Mouse (Mus musculus): ENCODE data around the gene Slc36a2. TPM values are rescaled to one million over a fixed set of nuclear protein-coding genes. Genes with fewer than 3 reads are reported as not detected.

Slc36a2 gene
- total and polyA plus RNA-seq, 2 experiments = not detected

DNA sequence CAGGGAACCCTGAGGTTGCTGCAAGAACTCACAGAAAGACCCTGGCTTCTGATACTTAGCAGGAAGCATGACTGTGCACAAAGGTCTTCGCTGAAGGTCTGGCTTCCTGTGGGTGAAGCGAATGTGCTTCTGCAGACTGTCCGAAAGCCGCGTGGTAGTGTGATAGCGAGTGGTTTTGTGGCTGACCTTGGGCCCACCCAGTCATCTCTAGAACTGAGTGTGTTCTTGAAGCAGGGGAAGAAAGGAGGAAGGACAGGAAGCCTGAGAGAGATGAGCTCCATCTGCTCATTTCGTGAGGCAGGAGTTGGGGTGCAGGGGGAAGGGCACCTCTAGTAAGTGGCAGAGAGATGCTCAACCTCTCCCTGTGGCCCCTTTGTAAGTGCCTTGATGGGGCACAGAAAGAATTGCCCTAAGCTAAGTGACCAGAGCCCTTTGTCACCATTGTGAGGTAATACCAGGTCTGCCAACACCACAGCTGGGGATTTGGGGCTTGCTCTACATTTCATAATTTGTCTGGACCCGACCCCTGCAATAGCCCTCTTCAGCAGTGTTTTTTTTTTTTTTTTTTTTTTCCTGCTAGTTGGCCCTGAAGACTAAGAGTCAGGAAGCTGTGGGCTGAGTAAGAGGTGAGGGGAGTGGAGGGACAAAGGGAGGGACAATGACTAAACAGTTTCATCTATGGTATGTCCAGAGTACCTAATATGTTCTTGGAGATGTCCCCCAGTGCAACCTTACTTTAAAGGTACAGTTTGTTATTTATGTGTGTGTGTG is 13.0 kb upstream of the Slc36a2 start:
- no peaks in the 10 kb centered on the region for H3K36me3 ChIP-seq (ENCODE audit: control insufficient read depth, insufficient read depth, low read length)
- no peak overlapping the region for H3K27ac ChIP-seq (replicated peaks; ENCODE audit: insufficient read depth, low read depth, low read length)
- peaks cover 4% of the 10 kb centered on the region; the same call in 1 of the 2 replicates for H3K27me3 ChIP-seq (ENCODE audit: control insufficient read depth, insufficient read depth, low read length)
- DNase-seq (ENCODE audit: extremely low read depth, low read depth, low spot score) = no peak
- TF ChIP-seq CTCF (IDR thresholded peaks at IDR 0.05; ENCODE audit: low read depth, low read length) (no peak), POLR2A (IDR thresholded peaks at IDR 0.05; ENCODE audit: extremely low read depth, insufficient read depth, low read length) (no peak)
- H3K4me1 ChIP-seq (ENCODE audit: control insufficient read depth, insufficient read depth, low read length) = no peaks in the 10 kb centered on the region
- WGBS = 63% methylated on average over 8 of the region's 8 CpGs
- H3K79me2 ChIP-seq (ENCODE audit: control insufficient read depth, insufficient read depth, low read length) = no peaks in the 10 kb centered on the region
- H3K4me3 ChIP-seq (ENCODE audit: insufficient read depth, low read depth, low read length) = no peak overlapping the region
- H3K9ac ChIP-seq (ENCODE audit: low read depth, low read length) = no peak overlapping the region

DNA sequence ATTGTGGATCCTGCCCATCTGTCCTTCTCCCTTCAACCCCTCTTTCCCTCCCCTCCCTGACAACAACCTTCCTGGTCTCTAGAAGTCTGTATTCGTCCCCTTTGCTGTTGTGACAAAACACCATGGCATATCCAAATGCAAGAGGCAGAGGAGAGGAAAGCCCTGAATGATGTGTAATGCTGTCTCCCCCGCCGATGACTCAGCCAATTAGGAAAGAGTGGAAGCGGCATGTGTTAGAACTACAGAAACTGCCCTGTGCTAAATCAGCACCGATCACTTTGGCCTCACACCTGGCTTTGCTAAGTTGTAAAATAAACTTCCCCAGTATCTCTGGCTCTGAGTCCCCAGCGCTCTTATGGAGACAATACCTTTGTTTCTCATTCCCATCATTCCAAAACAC is 12.2 kb upstream of the Slc36a2 start:
- H3K36me3 ChIP-seq (ENCODE audit: control insufficient read depth, insufficient read depth, low read length) = no peaks in the 10 kb centered on the region
- TF ChIP-seq POLR2A (IDR thresholded peaks at IDR 0.05; ENCODE audit: extremely low read depth, insufficient read depth, low read length) = no peak
- no peak for TF ChIP-seq CTCF (IDR thresholded peaks at IDR 0.05; ENCODE audit: low read depth, low read length)
- no peaks in the 10 kb centered on the region for H3K79me2 ChIP-seq (ENCODE audit: control insufficient read depth, insufficient read depth, low read length)
- no peaks in the 10 kb centered on the region for H3K4me1 ChIP-seq (ENCODE audit: control insufficient read depth, insufficient read depth, low read length)
- peaks cover 5% of the 10 kb centered on the region; the same call in 1 of the 2 replicates for H3K27me3 ChIP-seq (ENCODE audit: control insufficient read depth, insufficient read depth, low read length)
- DNase-seq (ENCODE audit: extremely low read depth, low read depth, low spot score) = no peak
- no peak overlapping the region for H3K4me3 ChIP-seq (ENCODE audit: insufficient read depth, low read depth, low read length)
- 77% methylated on average over 6 of the region's 6 CpGs for WGBS
- H3K9ac ChIP-seq (ENCODE audit: low read depth, low read length) = no peak overlapping the region
- H3K27ac ChIP-seq (replicated peaks; ENCODE audit: insufficient read depth, low read depth, low read length) = no peak overlapping the region

DNA sequence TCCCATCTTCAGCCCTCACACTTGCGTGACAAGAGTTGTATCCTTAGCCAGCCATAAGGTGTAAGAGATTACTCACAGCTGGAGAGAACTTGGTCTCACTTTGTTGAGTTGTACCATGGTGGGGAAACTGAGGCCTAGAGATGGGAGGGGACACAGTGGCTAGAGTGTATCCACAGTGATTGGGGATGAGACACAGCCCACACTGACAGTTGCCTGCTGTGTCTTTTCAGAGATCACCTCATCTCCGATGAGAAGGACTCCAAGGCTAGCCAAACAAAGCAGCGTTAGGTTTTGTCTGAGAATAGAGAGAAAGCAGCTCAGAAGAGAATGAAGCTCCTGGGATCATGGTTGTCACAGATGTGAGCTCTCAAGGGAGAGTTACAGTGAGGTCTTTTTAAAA is 5.3 kb upstream of the Slc36a2 start:
- WGBS = 83% methylated on average over 3 of the region's 3 CpGs
- no peak overlapping the region for H3K27ac ChIP-seq (replicated peaks; ENCODE audit: insufficient read depth, low read depth, low read length)
- H3K36me3 ChIP-seq (ENCODE audit: control insufficient read depth, insufficient read depth, low read length) = no peaks in the 10 kb centered on the region
- H3K4me1 ChIP-seq (ENCODE audit: control insufficient read depth, insufficient read depth, low read length) = no peaks in the 10 kb centered on the region
- TF ChIP-seq POLR2A (IDR thresholded peaks at IDR 0.05; ENCODE audit: extremely low read depth, insufficient read depth, low read length) (no peak), CTCF (IDR thresholded peaks at IDR 0.05; ENCODE audit: low read depth, low read length) (no peak)
- H3K27me3 ChIP-seq (ENCODE audit: control insufficient read depth, insufficient read depth, low read length) = peaks cover 8% of the 10 kb centered on the region; the same call in 1 of the 2 replicates
- DNase-seq (ENCODE audit: extremely low read depth, low read depth, low spot score) = no peak
- H3K4me3 ChIP-seq (ENCODE audit: insufficient read depth, low read depth, low read length) = no peak overlapping the region
- H3K9ac ChIP-seq (ENCODE audit: low read depth, low read length) = no peak overlapping the region
- no peaks in the 10 kb centered on the region for H3K79me2 ChIP-seq (ENCODE audit: control insufficient read depth, insufficient read depth, low read length)

DNA sequence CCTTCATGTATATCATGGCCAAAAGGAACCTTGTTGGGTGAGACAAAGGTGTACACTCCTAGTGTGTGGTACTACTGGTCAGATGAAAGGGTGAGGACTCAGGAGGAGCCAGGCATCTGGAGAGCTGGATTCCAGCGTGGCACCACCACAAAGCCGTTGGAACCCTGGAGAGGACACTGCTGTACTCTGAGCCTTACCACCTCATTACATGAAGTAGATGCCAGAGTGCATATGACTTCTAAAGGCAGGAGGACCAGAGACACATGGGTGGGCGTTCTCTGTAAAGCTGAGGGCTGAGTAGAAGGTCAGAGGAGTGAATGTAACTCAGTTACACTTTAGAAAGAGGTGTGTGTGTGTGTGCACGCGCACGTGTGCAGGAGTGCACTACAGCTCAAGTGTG is 2.9 kb upstream of the Slc36a2 start:
- TF ChIP-seq CTCF (IDR thresholded peaks at IDR 0.05; ENCODE audit: low read depth, low read length) (no peak), POLR2A (IDR thresholded peaks at IDR 0.05; ENCODE audit: extremely low read depth, insufficient read depth, low read length) (no peak)
- H3K4me1 ChIP-seq (ENCODE audit: control insufficient read depth, insufficient read depth, low read length) = no peaks in the 10 kb centered on the region
- DNase-seq (ENCODE audit: extremely low read depth, low read depth, low spot score) = no peak
- H3K27ac ChIP-seq (replicated peaks; ENCODE audit: insufficient read depth, low read depth, low read length) = no peak overlapping the region
- peaks cover 20% of the 10 kb centered on the region for H3K27me3 ChIP-seq (ENCODE audit: control insufficient read depth, insufficient read depth, low read length)
- no peak overlapping the region for H3K9ac ChIP-seq (ENCODE audit: low read depth, low read length)
- H3K4me3 ChIP-seq (ENCODE audit: insufficient read depth, low read depth, low read length) = no peak overlapping the region
- no peaks in the 10 kb centered on the region for H3K36me3 ChIP-seq (ENCODE audit: control insufficient read depth, insufficient read depth, low read length)
- WGBS = 85% methylated on average over 6 of the region's 6 CpGs
- no peaks in the 10 kb centered on the region for H3K79me2 ChIP-seq (ENCODE audit: control insufficient read depth, insufficient read depth, low read length)

DNA sequence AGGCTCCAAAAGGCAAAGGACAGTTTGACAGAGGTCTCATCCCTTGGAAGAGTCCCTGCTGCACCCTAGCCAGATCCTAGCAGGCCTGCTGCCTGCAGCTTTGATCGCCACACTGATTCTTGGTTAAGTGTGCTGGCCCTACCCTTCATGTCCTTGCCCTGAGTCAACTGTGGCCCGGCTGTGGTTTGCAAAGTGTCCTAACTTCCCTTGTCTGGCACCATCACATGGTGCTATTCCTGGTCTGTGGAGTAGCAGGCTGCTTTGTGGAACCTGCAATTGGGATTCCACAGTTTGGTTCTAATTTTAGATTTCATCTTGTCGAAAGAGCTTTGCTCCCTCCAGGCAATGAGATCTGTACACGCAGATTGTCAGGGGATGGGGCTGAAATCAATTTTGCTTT is 2.4 kb upstream of the Slc36a2 start:
- H3K27ac ChIP-seq (replicated peaks; ENCODE audit: insufficient read depth, low read depth, low read length) = no peak overlapping the region
- no peaks in the 10 kb centered on the region for H3K4me1 ChIP-seq (ENCODE audit: control insufficient read depth, insufficient read depth, low read length)
- H3K79me2 ChIP-seq (ENCODE audit: control insufficient read depth, insufficient read depth, low read length) = no peaks in the 10 kb centered on the region
- H3K27me3 ChIP-seq (ENCODE audit: control insufficient read depth, insufficient read depth, low read length) = peaks cover 20% of the 10 kb centered on the region
- DNase-seq (ENCODE audit: extremely low read depth, low read depth, low spot score) = no peak
- H3K36me3 ChIP-seq (ENCODE audit: control insufficient read depth, insufficient read depth, low read length) = no peaks in the 10 kb centered on the region
- WGBS = 88% methylated on average over 4 of the region's 4 CpGs
- H3K4me3 ChIP-seq (ENCODE audit: insufficient read depth, low read depth, low read length) = no peak overlapping the region
- TF ChIP-seq CTCF (IDR thresholded peaks at IDR 0.05; ENCODE audit: low read depth, low read length) (no peak), POLR2A (IDR thresholded peaks at IDR 0.05; ENCODE audit: extremely low read depth, insufficient read depth, low read length) (no peak)
- no peak overlapping the region for H3K9ac ChIP-seq (ENCODE audit: low read depth, low read length)

DNA sequence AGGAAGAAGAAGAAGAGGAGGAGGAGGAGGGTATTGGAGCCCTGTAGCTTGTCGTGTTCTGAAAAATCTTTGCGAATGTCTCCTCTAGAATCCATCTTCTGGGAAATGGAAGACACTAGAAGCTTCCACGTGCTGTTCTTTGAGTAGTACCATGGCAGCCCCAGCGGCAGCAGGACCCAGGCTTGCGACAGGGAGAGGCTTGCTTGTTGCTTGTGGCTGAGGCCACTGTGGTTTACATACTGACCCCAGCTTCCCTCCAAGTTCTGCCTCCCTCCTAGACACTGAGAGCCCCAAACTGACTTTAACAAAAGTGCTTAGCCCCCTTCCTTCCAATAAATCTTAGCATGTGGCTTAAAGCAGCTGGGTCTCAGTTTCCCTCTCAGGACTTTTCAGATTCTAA is 631 bp downstream of the Slc36a2 start:
- 59% methylated on average over 5 of the region's 5 CpGs for WGBS
- H3K4me3 ChIP-seq (ENCODE audit: insufficient read depth, low read depth, low read length) = no peak overlapping the region

More for the DNA sequence above, 631 bp downstream of the Slc36a2 start:
- Histone ChIP-seq H3K4me1 (ENCODE audit: control insufficient read depth, insufficient read depth, low read length) (no peaks in the 10 kb centered on the region), H3K27me3 (ENCODE audit: control insufficient read depth, insufficient read depth, low read length) (peaks cover 20% of the 10 kb centered on the region), H3K9ac (ENCODE audit: low read depth, low read length) (no peak overlapping the region), H3K36me3 (ENCODE audit: control insufficient read depth, insufficient read depth, low read length) (no peaks in the 10 kb centered on the region), H3K27ac (replicated peaks; ENCODE audit: insufficient read depth, low read depth, low read length) (no peak overlapping the region), H3K79me2 (ENCODE audit: control insufficient read depth, insufficient read depth, low read length) (no peaks in the 10 kb centered on the region)
- TF ChIP-seq POLR2A (IDR thresholded peaks at IDR 0.05; ENCODE audit: extremely low read depth, insufficient read depth, low read length) (no peak), CTCF (IDR thresholded peaks at IDR 0.05; ENCODE audit: low read depth, low read length) (no peak)
- no peak for DNase-seq (ENCODE audit: extremely low read depth, low read depth, low spot score)
